Mouse (Mus musculus) brain, embryonic 14.5 days (tissue): ENCODE results near the gene Dennd4a.

Source experiments
- CTCF ChIP-seq: fragments of 200-500 bp; IDR thresholded peaks from 2 replicates; pipeline ENCODE4 v1.5.1; 2012; ENCODE audit warnings: inconsistent platforms, mild to moderate bottlenecking, moderate library complexity, borderline replicate concordance; ENCODE audit not compliant: insufficient read depth, insufficient read length; ENCODE audit errors: extremely low read depth
- POLR2A ChIP-seq: fragments of 200-500 bp; IDR thresholded peaks from 2 replicates; pipeline ENCODE4 v1.6.1; 2012; ENCODE audit warnings: mild to moderate bottlenecking, inconsistent platforms, borderline replicate concordance; ENCODE audit not compliant: poor library complexity, insufficient read depth, insufficient read length, severe bottlenecking; ENCODE audit errors: extremely low read depth

- no peak for TF ChIP-seq CTCF
- TF ChIP-seq POLR2A: no peak
These were observed 39.9 kb upstream of the Dennd4a start for GRCm38 (mm10) chr9:64771236-64771635.
